Mouse (Mus musculus): ENCODE results near the gene Camta2. TPM values are rescaled to one million over a fixed set of nuclear protein-coding genes. Genes with fewer than 3 reads are reported as not detected.

The Camta2 gene
- total and polyA plus RNA-seq, 3 experiments: 1.0 to 17.0 (median 4.9) TPM

DNA sequence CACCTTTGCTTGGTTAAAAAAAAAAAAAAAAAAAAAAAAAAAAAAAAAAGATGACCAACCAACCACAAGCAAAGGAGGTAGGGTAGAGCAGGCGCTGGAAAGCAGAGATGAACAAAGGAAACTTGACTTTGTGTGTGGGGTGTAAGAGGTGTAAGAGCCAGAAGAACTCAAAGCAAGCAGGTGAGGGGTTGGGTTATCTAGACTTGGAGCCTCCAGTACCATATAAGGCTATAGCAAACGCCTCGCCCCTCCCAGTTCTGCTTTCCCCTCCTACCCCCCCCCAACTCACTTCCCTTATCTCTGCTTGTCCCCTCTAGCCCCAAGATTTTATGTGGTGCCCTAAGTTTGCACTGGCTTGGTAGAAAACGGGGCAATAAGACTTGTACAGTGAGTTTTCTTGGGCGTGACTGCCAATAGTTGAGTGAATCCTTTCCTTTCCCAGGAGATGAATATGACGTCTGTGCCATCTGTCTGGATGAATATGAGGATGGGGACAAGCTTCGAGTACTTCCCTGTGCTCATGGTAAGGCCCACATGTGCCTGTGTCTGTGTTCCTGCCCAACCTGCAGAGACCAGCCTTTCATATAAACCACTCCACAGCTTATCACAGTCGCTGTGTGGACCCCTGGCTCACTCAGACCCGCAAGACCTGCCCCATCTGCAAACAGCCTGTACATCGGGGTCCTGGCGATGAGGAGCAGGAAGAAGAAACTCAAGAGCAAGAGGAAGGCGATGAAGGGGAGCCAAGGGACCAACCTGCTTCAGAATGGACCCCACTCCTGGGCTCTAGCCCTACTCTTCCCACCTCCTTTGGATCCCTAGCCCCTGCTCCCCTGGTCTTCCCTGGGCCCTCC, 37.4 kb downstream of the Camta2 start:
- peaks cover 76% of the 10 kb centered on the region for H3K79me2 ChIP-seq (replicated peaks; ENCODE audit: control insufficient read depth, extremely low read depth, insufficient read depth, poor library complexity, severe bottlenecking)
- in situ Hi-C loops (cut with MboI; ENCODE audit: low pct_ligation_motif_present, low pct_unique_long_range_greater_than_20kb, low sequenced_read_pairs): no loop called here
- DNase-seq (ENCODE audit: extremely low read depth): peak; percentile 82
- no peaks in the 10 kb centered on the region for H3K9me3 ChIP-seq (replicated peaks; ENCODE audit: low read length)
- H3K27me3 ChIP-seq (replicated peaks): no peaks in the 10 kb centered on the region
- peaks cover 38 to 53% of the 10 kb centered on the region in 2 experiments for H3K36me3 ChIP-seq (replicated peaks in 1 of 2; ENCODE audit: control insufficient read depth in 1 of 2, insufficient read depth in 1 of 2, low read length in 1 of 2)
- H3K9ac ChIP-seq (ENCODE audit: insufficient read depth, low read depth): peak overlapping the region; percentile 9; the same call in 1 of the 2 replicates
- dilution Hi-C loops (cut with MboI; ENCODE audit: extremely low pct_ligation_motif_present, extremely low pct_unique_long_range_greater_than_20kb, low sequenced_read_pairs): no loop called here
- TF ChIP-seq ZC3H11A (IDR thresholded peaks at IDR 0.05; ENCODE audit: low read depth, low read length) (no peak), UBTF (IDR thresholded peaks at IDR 0.05; ENCODE audit: low read depth, low read length) (no peak), E2F4 (IDR thresholded peaks at IDR 0.05; ENCODE audit: insufficient replicate concordance, low read depth, low read length) (no peak), CHD2 (IDR thresholded peaks at IDR 0.05; ENCODE audit: low read length) (peak; percentile 12), GABPA (IDR thresholded peaks at IDR 0.05; ENCODE audit: insufficient replicate concordance, low read depth, low read length) (no peak), ZMIZ1 (IDR thresholded peaks at IDR 0.05; ENCODE audit: low read depth, low read length) (no peak), RCOR1 (conservative IDR thresholded peaks at IDR 0.05; ENCODE audit: low read depth, low read length) (0 out of 2 replicates have a peak, but pooled peaks have one; percentile 13), EP300 (IDR thresholded peaks at IDR 0.05; ENCODE audit: low read length) (0 out of 2 replicates have a peak, but pooled peaks have one; percentile 24), IRF4 (IDR thresholded peaks at IDR 0.05; ENCODE audit: low read depth, low read length) (peak; percentile 70), MAZ (IDR thresholded peaks at IDR 0.05; ENCODE audit: low read depth, low read length) (peak; percentile 88), ETS1 (conservative IDR thresholded peaks at IDR 0.05; ENCODE audit: low read depth, low read length) (no peak), SIN3A (IDR thresholded peaks at IDR 0.05; ENCODE audit: low read length) (peak; percentile 35; the same call in 1 of the 2 replicates), PAX5 (IDR thresholded peaks at IDR 0.05; ENCODE audit: low read length) (no peak), MYC (IDR thresholded peaks at IDR 0.05; ENCODE audit: low read depth, low read length) (0 out of 2 replicates have a peak, but pooled peaks have one; percentile 22), MXI1 (IDR thresholded peaks at IDR 0.05; ENCODE audit: low read depth, low read length) (0 out of 2 replicates have a peak, but pooled peaks have one; percentile 4), MEF2A (IDR thresholded peaks at IDR 0.05; ENCODE audit: borderline replicate concordance, low read depth, low read length) (no peak), TBP (conservative IDR thresholded peaks at IDR 0.05; ENCODE audit: low read depth, low read length) (no peak), POLR2A (IDR thresholded peaks at IDR 0.05; ENCODE audit: low read depth, low read length) (peak; percentile 61), USF2 (conservative IDR thresholded peaks at IDR 0.05; ENCODE audit: low read depth, low read length) (no peak), RAD21 (IDR thresholded peaks at IDR 0.05; ENCODE audit: low read depth, low read length) (no peak), POLR2AphosphoS2 (IDR thresholded peaks at IDR 0.05; ENCODE audit: low read depth, low read length) (peak; percentile 71), ZNF384 (IDR thresholded peaks at IDR 0.05; ENCODE audit: low read depth, low read length) (peak; percentile 94), TCF12 (IDR thresholded peaks at IDR 0.05; ENCODE audit: low read depth, low read length) (0 out of 2 replicates have a peak, but pooled peaks have one; percentile 20)
- peak overlapping the region; percentile 50 for H3K4me2 ChIP-seq (ENCODE audit: insufficient read depth, low read depth, poor library complexity, severe bottlenecking)
- H3K27ac ChIP-seq (ENCODE audit: insufficient read depth, low read depth): peak overlapping the region; percentile 55
- H3K4me1 ChIP-seq (ENCODE audit: control insufficient read depth in 1 of 2, insufficient read depth in 2 of 2): peaks cover 22 to 49% of the 10 kb centered on the region in 2 experiments
- peak overlapping the region in 1 of 3 experiments; percentile 7 for H3K4me3 ChIP-seq (replicated peaks in 1 of 3; ENCODE audit: low read depth in 2 of 3, low read length in 2 of 3, poor library complexity in 1 of 3)

Data from CH12.LX (cell line).